Mouse (Mus musculus) stomach, embryonic 16.5 days (tissue): ENCODE results near the gene Nup210l. TPM values are rescaled to one million over a fixed set of nuclear protein-coding genes. Genes with fewer than 3 reads are reported as not detected.

Experiments
- ATAC-seq: fragments of 200-750 bp; cut with Nextera tagmentation; 2 replicates; pipeline ENCODE4 v1.8.0; 2017; ENCODE audit warnings: moderate number of reproducible peaks, moderate TSS enrichment; ENCODE audit not compliant: insufficient read depth, low FRiP score
- H3K27ac ChIP-seq: fragments of 300-500 bp; sonication (generic); 2 replicates; pipeline ENCODE4 v1.5.1; 2014; ENCODE audit warnings: low read length
- H3K27me3 ChIP-seq: fragments of 300-500 bp; sonication (generic); 2 replicates; pipeline ENCODE4 v1.6.1; 2014; ENCODE audit warnings: low read length, control low read depth, mixed read lengths; ENCODE audit not compliant: control insufficient read depth, insufficient read depth
- H3K36me3 ChIP-seq: fragments of 300-500 bp; sonication (generic); 2 replicates; pipeline ENCODE4 v1.6.1; 2014; ENCODE audit warnings: low read length; ENCODE audit not compliant: control insufficient read depth, insufficient read depth
- H3K4me1 ChIP-seq: fragments of 300-500 bp; sonication (generic); 2 replicates; pipeline ENCODE4 v1.6.1; 2014; ENCODE audit warnings: low read length, control low read depth, mixed read lengths; ENCODE audit not compliant: control insufficient read depth, insufficient read depth
- H3K4me2 ChIP-seq: fragments of 300-500 bp; sonication (generic); 2 replicates; pipeline ENCODE4 v1.6.1; 2014; ENCODE audit warnings: low read depth, low read length, mixed read lengths
- H3K4me3 ChIP-seq: fragments of 300-500 bp; sonication (generic); replicated peaks from 2 replicates; pipeline ENCODE4 v1.5.1; 2014; ENCODE audit warnings: mild to moderate bottlenecking, low read length
- H3K9ac ChIP-seq: fragments of 300-500 bp; sonication (generic); 2 replicates; pipeline ENCODE4 v1.6.1; 2014; ENCODE audit warnings: low read length
- H3K9me3 ChIP-seq: fragments of 300-500 bp; sonication (generic); replicated peaks from 2 replicates; pipeline ENCODE4 v1.6.1; 2016; ENCODE audit warnings: low read length, control low read depth; ENCODE audit not compliant: control insufficient read depth
- WGBS: fragments of 180-500 bp; shearing (Covaris S2); extraction: QIAGEN DNeasy Blood & Tissue Kit; methylation state at CpG from one replicate; pipeline ENCODE4 v1.1.7; 2014; 5-methylcytosine and 5-hydroxymethylcytosine counted together
- polyA plus RNA-seq: library from polyadenylated mRNA; unstranded; fragments of >200 nt; fragmentation: Nextera tagmentation; extraction: Ambion mirVana; gene quantifications from 2 replicates; pipeline ENCODE4 v1.2.1, GENCODE M21; 2015

Nup210l gene
- polyA plus RNA-seq, 1 experiment from 2014 or later: 0.28 TPM

- Histone ChIP-seq H3K4me3 (no peak overlapping the region), H3K36me3 (no peaks in the 10 kb centered on the region), H3K27ac (no peak overlapping the region), H3K27me3 (no peaks in the 10 kb centered on the region), H3K4me2 (no peak overlapping the region), H3K4me1 (peaks cover 29% of the 10 kb centered on the region), H3K9ac (no peak overlapping the region), H3K9me3 (no peaks in the 10 kb centered on the region)
- WGBS: 37% methylated on average over 5 of the region's 5 CpGs
- no peak for ATAC-seq
These were observed 25.7 kb upstream of the Nup210l start for GRCm38 (mm10) chr3:90078224-90078623.

- H3K4me1 ChIP-seq: peaks cover 38% of the 10 kb centered on the region
These were observed 24.7 kb upstream of the Nup210l start for GRCm38 (mm10) chr3:90079133-90079762.

GRCm38 (mm10) chr3:90079763-90080497, 24.0 kb upstream of the Nup210l start:
- Histone ChIP-seq H3K4me3 (peak overlapping the region; percentile 91), H3K9ac (peak overlapping the region; percentile 95), H3K9me3 (no peaks in the 10 kb centered on the region), H3K4me1 (peaks cover 45% of the 10 kb centered on the region), H3K27ac (peak overlapping the region; percentile 100), H3K36me3 (no peaks in the 10 kb centered on the region), H3K27me3 (no peaks in the 10 kb centered on the region), H3K4me2 (peak overlapping the region; percentile 83)
- ATAC-seq: peak; percentile 60
- WGBS: under 1% methylated on average over 53 of the region's 53 CpGs

More at GRCm38 (mm10) chr3:90079133-90079762, 24.7 kb upstream of the Nup210l start:
- Histone ChIP-seq H3K4me3 (peak overlapping the region; percentile 91), H3K27me3 (no peaks in the 10 kb centered on the region), H3K9me3 (no peaks in the 10 kb centered on the region), H3K27ac (peak overlapping the region; percentile 100), H3K36me3 (no peaks in the 10 kb centered on the region), H3K4me2 (peak overlapping the region; percentile 83), H3K9ac (peak overlapping the region; percentile 95)
- ATAC-seq: peak; percentile 93
- under 1% methylated on average over 33 of the region's 33 CpGs for WGBS

- Histone ChIP-seq H3K9ac (peak overlapping the region; percentile 95), H3K4me1 (peaks cover 51% of the 10 kb centered on the region)
- under 1% methylated on average over 6 of the region's 6 CpGs for WGBS
These were observed 23.5 kb upstream of the Nup210l start for GRCm38 (mm10) chr3:90080498-90080863.

GRCm38 (mm10) chr3:90081365-90082240, 22.3 kb upstream of the Nup210l start:
- Histone ChIP-seq H3K9me3 (no peaks in the 10 kb centered on the region), H3K4me1 (peaks cover 51% of the 10 kb centered on the region), H3K9ac (peak overlapping the region; percentile 49), H3K36me3 (no peaks in the 10 kb centered on the region), H3K4me2 (peak overlapping the region; percentile 83), H3K27ac (peak overlapping the region; percentile 91), H3K4me3 (peak overlapping the region; percentile 91), H3K27me3 (no peaks in the 10 kb centered on the region)
- WGBS: 46% methylated on average over 5 of the region's 5 CpGs
- ATAC-seq: peak; percentile 1; the same call in 1 of the 2 replicates

More at GRCm38 (mm10) chr3:90080498-90080863, 23.5 kb upstream of the Nup210l start:
- Histone ChIP-seq H3K27ac (peak overlapping the region; percentile 100), H3K4me2 (peak overlapping the region; percentile 83), H3K27me3 (no peaks in the 10 kb centered on the region), H3K36me3 (no peaks in the 10 kb centered on the region), H3K9me3 (no peaks in the 10 kb centered on the region), H3K4me3 (peak overlapping the region; percentile 91)
- no peak for ATAC-seq

GRCm38 (mm10) chr3:90083034-90083433, 20.9 kb upstream of the Nup210l start:
- peak overlapping the region; percentile 91 for H3K27ac ChIP-seq
- H3K9me3 ChIP-seq: no peaks in the 10 kb centered on the region
- peak overlapping the region; percentile 91 for H3K4me3 ChIP-seq
- WGBS: 32% methylated on average over 5 of the region's 5 CpGs
- H3K9ac ChIP-seq: peak overlapping the region; percentile 47
- ATAC-seq: no peak
- peak overlapping the region; percentile 83 for H3K4me2 ChIP-seq
- no peaks in the 10 kb centered on the region for H3K27me3 ChIP-seq
- H3K36me3 ChIP-seq: peaks cover 3% of the 10 kb centered on the region; the same call in 1 of the 2 replicates
- H3K4me1 ChIP-seq: peaks cover 43% of the 10 kb centered on the region

- Histone ChIP-seq H3K27ac (peak overlapping the region; percentile 91), H3K9ac (peak overlapping the region; percentile 47), H3K4me3 (peak overlapping the region; percentile 91), H3K4me2 (peak overlapping the region; percentile 83), H3K4me1 (peaks cover 42% of the 10 kb centered on the region), H3K36me3 (peaks cover 7% of the 10 kb centered on the region; the same call in 1 of the 2 replicates), H3K9me3 (no peaks in the 10 kb centered on the region), H3K27me3 (no peaks in the 10 kb centered on the region)
- no peak for ATAC-seq
- 42% methylated on average over 3 of the region's 3 CpGs for WGBS
These were observed 20.1 kb upstream of the Nup210l start for GRCm38 (mm10) chr3:90083698-90084324.

GRCm38 (mm10) chr3:90084790-90085189, 19.1 kb upstream of the Nup210l start:
- no peaks in the 10 kb centered on the region for H3K27me3 ChIP-seq
- peaks cover 40% of the 10 kb centered on the region for H3K4me1 ChIP-seq
- ATAC-seq: no peak
- no peak overlapping the region for H3K9ac ChIP-seq
- H3K9me3 ChIP-seq: no peaks in the 10 kb centered on the region
- H3K4me2 ChIP-seq: 0 out of 2 replicates have a peak overlapping the region, but pooled peaks have one; percentile 83
- WGBS: 50% methylated on average over 4 of the region's 4 CpGs
- H3K27ac ChIP-seq: peak overlapping the region; percentile 91
- no peak overlapping the region for H3K4me3 ChIP-seq
- H3K36me3 ChIP-seq: peaks cover 16% of the 10 kb centered on the region; the same call in 1 of the 2 replicates
